Mouse (Mus musculus): Measurements from ENCODE around the gene Rnf20.
A peak's percentile ranks its signal among the peaks of the same experiment; 100 is the strongest.

The Rnf20 gene

GRCm38 (mm10) chr4:49661664-49662063 lies 29.9 kb downstream of the Rnf20 start:
- DNase-seq: no peak

GRCm38 (mm10) chr4:49662231-49662630 lies 30.4 kb downstream of the Rnf20 start:
- DNase-seq: no peak

- DNase-seq: no peak
Measured at GRCm38 (mm10) chr4:49664850-49665249, 33.0 kb downstream of the Rnf20 start.

- DNase-seq: no peak
Measured at GRCm38 (mm10) chr4:49676071-49676470, 44.3 kb downstream of the Rnf20 start.

GRCm38 (mm10) chr4:49676790-49677189 lies 45.0 kb downstream of the Rnf20 start:
- no peak for DNase-seq

GRCm38 (mm10) chr4:49680171-49680875 lies 48.5 kb downstream of the Rnf20 start:
- DNase-seq: no peak

- DNase-seq: no peak
Measured at GRCm38 (mm10) chr4:49681812-49682211, 50.0 kb downstream of the Rnf20 start, which contains the start of gene Ppp3r2. Gene Ppp3r2, minus strand, starts transcription at chr4:49682024.

- DNase-seq: peak; percentile 43
Measured at GRCm38 (mm10) chr4:49688594-49689288, 56.9 kb downstream of the Rnf20 start.

GRCm38 (mm10) chr4:49691405-49692194 lies 59.8 kb downstream of the Rnf20 start:
- DNase-seq: peak; percentile 57

All from kidney, postnatal 14 days (tissue).